Mouse (Mus musculus): ENCODE measurements at regions not wholly inside any gene's neighbourhood (a gene's known extent, or its start where the extent isn't known, plus 50 kb on each side); places are given as distances from the start of the nearest gene placed in this dataset.

DNA sequence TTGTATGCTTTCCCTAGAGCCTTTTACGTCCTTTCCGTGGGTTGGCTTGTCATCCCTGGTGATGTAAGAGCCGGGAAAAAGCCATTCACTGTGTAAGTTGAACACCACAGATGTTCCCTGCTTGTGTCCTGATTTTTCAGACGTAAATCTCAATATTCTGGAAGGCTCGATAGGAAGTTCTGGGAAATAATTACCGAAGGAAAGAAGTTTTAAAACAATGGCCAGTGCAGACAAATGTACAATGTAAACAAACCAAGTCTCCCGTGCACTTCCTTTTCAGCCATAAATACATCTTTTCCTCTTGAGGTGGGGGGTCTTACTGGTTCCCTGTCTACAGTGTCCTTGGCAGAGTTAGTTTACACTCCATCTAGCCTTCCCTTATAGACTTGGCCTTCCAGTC is 225.2 kb downstream of the Csl start:
- Histone ChIP-seq H3K9me3 (ENCODE audit: control insufficient read depth, low read length) (no peaks in the 10 kb centered on the region), H3K4me1 (ENCODE audit: control insufficient read depth, insufficient read depth, low read depth, low read length) (no peaks in the 10 kb centered on the region), H3K9ac (ENCODE audit: low read depth, low read length) (no peak overlapping the region), H3K36me3 (ENCODE audit: control insufficient read depth, insufficient read depth, low read length) (no peaks in the 10 kb centered on the region), H3K4me2 (ENCODE audit: low read length) (no peak overlapping the region), H3K4me3 (ENCODE audit: low read length) (no peak overlapping the region), H3K27me3 (replicated peaks; ENCODE audit: control insufficient read depth, insufficient read depth, low read length) (no peaks in the 10 kb centered on the region), H3K27ac (ENCODE audit: low read depth, low read length) (no peak overlapping the region)
- ATAC-seq: no peak
- 67% methylated on average over 7 of the region's 7 CpGs for WGBS

DNA sequence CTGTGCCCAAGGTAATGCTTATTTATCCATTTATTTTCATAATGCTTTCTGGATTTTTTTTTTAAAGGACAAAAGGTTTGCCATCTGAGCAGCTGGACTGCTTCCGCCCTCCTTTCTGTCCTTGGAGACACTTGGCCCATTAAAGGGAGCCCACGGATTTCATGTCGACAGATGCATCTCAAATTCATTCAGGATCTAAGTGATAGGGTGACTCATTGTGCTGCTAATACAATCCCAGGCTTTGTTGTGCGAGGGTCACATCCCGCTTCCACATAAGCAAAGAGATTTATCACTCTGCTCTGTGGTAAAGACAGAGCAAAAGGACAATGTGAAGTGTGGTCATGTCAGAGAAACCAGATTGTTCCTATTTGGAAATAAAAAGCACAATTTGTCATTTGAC is 220.8 kb downstream of the Csl start:
- no peak for ATAC-seq
- Histone ChIP-seq H3K27me3 (replicated peaks; ENCODE audit: control insufficient read depth, insufficient read depth, low read length) (no peaks in the 10 kb centered on the region), H3K4me3 (ENCODE audit: low read length) (no peak overlapping the region), H3K36me3 (ENCODE audit: control insufficient read depth, insufficient read depth, low read length) (no peaks in the 10 kb centered on the region), H3K9ac (ENCODE audit: low read depth, low read length) (no peak overlapping the region), H3K27ac (ENCODE audit: low read depth, low read length) (no peak overlapping the region), H3K4me2 (ENCODE audit: low read length) (no peak overlapping the region), H3K4me1 (ENCODE audit: control insufficient read depth, insufficient read depth, low read depth, low read length) (no peaks in the 10 kb centered on the region), H3K9me3 (ENCODE audit: control insufficient read depth, low read length) (no peaks in the 10 kb centered on the region)
- WGBS: 37% methylated on average over 5 of the region's 5 CpGs

DNA sequence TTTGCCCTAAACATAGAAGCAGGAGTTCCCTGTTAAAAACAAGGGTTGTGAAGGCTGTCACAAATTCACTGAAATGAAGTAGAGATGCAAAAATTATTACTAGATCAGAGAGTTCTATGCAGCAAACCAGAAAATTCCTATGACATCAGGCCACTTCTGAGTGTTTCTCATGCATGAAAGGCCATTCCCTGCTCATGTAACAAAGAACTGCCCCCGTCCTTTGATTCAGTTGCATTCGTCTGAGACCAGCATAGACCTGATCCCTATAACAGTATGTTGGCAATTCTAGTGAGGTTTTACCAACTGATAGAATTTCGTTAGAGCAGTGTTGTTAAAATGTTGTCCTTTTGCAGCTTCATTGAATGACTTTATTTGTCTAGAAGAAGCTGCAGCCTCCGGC is 207.1 kb downstream of the Csl start:
- H3K36me3 ChIP-seq (ENCODE audit: control insufficient read depth, insufficient read depth, low read length): no peaks in the 10 kb centered on the region
- no peaks in the 10 kb centered on the region for H3K4me1 ChIP-seq (ENCODE audit: control insufficient read depth, insufficient read depth, low read depth, low read length)
- whole genome bisulfite sequencing: 83% methylated on average over 4 of the region's 4 CpGs
- no peak for ATAC-seq
- H3K4me2 ChIP-seq (ENCODE audit: low read length): no peak overlapping the region
- no peak overlapping the region for H3K4me3 ChIP-seq (ENCODE audit: low read length)
- no peak overlapping the region for H3K27ac ChIP-seq (ENCODE audit: low read depth, low read length)
- no peak overlapping the region for H3K9ac ChIP-seq (ENCODE audit: low read depth, low read length)
- no peaks in the 10 kb centered on the region for H3K9me3 ChIP-seq (ENCODE audit: control insufficient read depth, low read length)
- no peaks in the 10 kb centered on the region for H3K27me3 ChIP-seq (replicated peaks; ENCODE audit: control insufficient read depth, insufficient read depth, low read length)

DNA sequence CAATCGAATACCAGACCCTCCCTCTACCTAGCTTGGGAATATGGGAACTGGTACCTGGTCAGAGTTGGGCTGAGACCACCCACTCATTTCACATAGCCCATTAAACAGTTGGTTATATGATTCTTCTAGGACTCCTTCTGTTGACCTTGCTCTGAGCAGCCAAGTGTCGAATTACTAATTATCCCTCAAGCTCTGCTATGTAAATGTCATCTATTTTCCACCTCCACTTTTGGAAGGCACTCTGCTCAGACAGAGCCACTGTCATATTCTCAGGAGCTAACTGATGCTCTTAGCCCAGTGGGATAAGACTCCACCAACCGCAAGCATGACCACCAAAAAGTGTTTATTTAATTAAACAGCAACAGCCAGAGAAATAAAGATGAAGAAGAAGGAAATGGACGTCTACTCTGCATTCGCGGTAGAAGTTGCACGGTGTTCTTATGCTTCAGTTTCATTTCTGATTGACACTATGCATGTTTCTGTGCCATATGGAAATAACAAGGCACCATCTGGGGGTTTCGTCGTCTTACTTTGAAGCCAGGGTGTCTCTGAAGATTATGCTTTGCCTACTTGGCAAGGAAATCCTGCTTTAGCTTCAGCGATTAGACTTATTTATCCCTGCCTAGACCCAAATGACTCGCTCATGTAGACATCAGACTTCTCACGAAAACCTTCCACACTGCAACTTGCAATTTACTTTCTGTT is 206.5 kb downstream of the Csl start:
- H3K4me3 ChIP-seq (ENCODE audit: low read length): no peak overlapping the region
- H3K27ac ChIP-seq (ENCODE audit: low read depth, low read length): no peak overlapping the region
- H3K4me1 ChIP-seq (ENCODE audit: control insufficient read depth, insufficient read depth, low read depth, low read length): no peaks in the 10 kb centered on the region
- H3K27me3 ChIP-seq (replicated peaks; ENCODE audit: control insufficient read depth, insufficient read depth, low read length): no peaks in the 10 kb centered on the region
- H3K9me3 ChIP-seq (ENCODE audit: control insufficient read depth, low read length): no peaks in the 10 kb centered on the region
- H3K4me2 ChIP-seq (ENCODE audit: low read length): no peak overlapping the region
- WGBS: 84% methylated on average over 12 of the region's 12 CpGs
- no peak overlapping the region for H3K9ac ChIP-seq (ENCODE audit: low read depth, low read length)
- H3K36me3 ChIP-seq (ENCODE audit: control insufficient read depth, insufficient read depth, low read length): no peaks in the 10 kb centered on the region
- ATAC-seq: peak; percentile 50; the same call in 1 of the 2 replicates

DNA sequence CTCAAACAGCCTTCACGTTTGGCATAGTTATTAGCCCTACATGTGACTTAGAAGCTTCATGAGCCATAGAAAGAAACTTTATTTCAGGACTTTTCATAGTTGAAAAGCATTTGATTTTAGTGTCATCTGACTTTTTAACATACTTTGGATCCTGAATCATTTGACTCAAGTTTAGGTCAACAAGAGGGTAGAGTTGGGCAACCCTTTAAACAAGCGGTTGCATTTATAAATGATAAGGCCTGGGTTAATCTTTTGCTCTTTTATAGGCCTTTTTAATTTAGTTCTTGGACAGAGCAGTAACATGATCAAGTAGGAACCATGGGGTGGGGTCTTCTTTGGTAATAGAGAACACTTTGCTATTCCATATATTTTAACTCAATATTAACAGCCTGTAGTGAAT is 204.4 kb downstream of the Csl start:
- ATAC-seq: no peak
- Histone ChIP-seq H3K4me3 (ENCODE audit: low read length) (no peak overlapping the region), H3K9me3 (ENCODE audit: control insufficient read depth, low read length) (no peaks in the 10 kb centered on the region), H3K36me3 (ENCODE audit: control insufficient read depth, insufficient read depth, low read length) (no peaks in the 10 kb centered on the region), H3K4me2 (ENCODE audit: low read length) (no peak overlapping the region), H3K27ac (ENCODE audit: low read depth, low read length) (no peak overlapping the region), H3K9ac (ENCODE audit: low read depth, low read length) (no peak overlapping the region), H3K4me1 (ENCODE audit: control insufficient read depth, insufficient read depth, low read depth, low read length) (no peaks in the 10 kb centered on the region), H3K27me3 (replicated peaks; ENCODE audit: control insufficient read depth, insufficient read depth, low read length) (no peaks in the 10 kb centered on the region)
- 90% methylated on average over 2 of the region's 2 CpGs for WGBS

DNA sequence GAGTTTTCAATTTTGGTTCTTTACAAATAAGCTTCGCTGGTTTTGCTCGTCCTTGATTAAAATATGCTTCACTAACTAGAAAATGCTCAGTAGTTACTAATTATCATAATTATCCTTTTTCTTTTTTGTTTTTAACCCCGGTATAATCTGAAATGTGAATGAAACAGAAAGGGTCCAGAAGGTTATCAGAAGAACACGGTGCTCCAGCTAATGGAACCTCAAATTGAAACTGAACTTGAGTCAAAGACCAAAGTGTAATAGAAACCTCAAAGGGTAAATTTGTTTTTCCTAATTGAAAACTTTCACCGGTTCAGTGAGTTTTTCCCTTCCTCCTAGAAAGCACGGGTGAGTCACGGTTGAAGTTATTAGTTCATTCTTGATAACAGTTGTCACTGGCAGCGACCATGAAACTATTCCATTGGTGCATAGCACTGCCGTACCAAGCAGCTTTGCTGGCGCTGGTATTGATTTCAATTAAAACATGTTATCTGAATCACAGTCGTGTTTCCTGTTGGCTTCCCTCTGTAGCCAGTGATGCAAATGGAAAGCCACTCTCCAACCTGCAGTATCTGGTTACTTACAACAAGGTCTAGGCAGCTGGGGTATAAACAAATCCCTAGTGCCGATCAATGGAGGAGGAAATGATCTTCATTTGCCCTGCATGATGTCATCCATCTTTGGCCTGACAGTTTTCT is 203.7 kb downstream of the Csl start:
- Histone ChIP-seq H3K4me1 (ENCODE audit: control insufficient read depth, insufficient read depth, low read depth, low read length) (no peaks in the 10 kb centered on the region), H3K9me3 (ENCODE audit: control insufficient read depth, low read length) (no peaks in the 10 kb centered on the region), H3K27me3 (replicated peaks; ENCODE audit: control insufficient read depth, insufficient read depth, low read length) (no peaks in the 10 kb centered on the region), H3K9ac (ENCODE audit: low read depth, low read length) (no peak overlapping the region), H3K4me3 (ENCODE audit: low read length) (no peak overlapping the region), H3K36me3 (ENCODE audit: control insufficient read depth, insufficient read depth, low read length) (no peaks in the 10 kb centered on the region), H3K4me2 (ENCODE audit: low read length) (no peak overlapping the region), H3K27ac (ENCODE audit: low read depth, low read length) (no peak overlapping the region)
- ATAC-seq: peak; percentile 27; the same call in 1 of the 2 replicates
- WGBS: 58% methylated on average over 12 of the region's 12 CpGs

DNA sequence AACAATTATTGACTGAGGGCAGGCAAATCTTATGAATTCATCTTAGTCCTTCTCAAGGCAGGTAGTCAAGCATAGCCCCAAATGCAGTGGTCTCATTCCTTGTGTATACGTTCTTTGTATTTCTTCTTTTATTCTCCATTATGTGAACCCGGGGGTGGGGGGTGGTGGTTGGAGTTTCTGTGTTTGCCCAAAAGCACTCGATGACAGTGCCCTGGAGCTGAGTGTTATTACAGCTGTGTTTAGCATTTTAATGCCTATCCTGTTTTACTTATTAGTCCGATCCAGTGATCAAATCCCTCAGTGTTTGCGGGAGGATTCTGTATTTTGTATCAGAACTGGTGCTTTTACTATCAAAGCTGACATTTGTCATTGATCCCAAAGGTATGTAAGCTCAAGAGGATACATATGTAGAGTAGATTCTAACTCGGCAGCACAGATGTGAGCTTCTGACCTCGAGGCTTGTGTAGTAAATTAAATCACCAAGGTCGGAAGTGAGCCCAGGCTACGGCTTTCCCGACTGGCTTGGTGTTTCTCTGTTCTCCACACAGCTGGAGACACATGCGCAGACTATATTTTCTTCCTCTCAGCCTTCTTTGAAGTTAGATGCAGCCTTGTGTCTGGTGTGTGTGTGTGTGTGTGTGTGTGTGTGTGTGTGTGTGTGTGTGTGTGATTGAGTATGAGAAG is 203.0 kb downstream of the Csl start:
- no peak overlapping the region for H3K27ac ChIP-seq (ENCODE audit: low read depth, low read length)
- no peaks in the 10 kb centered on the region for H3K27me3 ChIP-seq (replicated peaks; ENCODE audit: control insufficient read depth, insufficient read depth, low read length)
- ATAC-seq: 0 out of 2 replicates have a peak, but pooled peaks have one; percentile 37
- no peaks in the 10 kb centered on the region for H3K9me3 ChIP-seq (ENCODE audit: control insufficient read depth, low read length)
- H3K9ac ChIP-seq (ENCODE audit: low read depth, low read length): no peak overlapping the region
- H3K4me1 ChIP-seq (ENCODE audit: control insufficient read depth, insufficient read depth, low read depth, low read length): no peaks in the 10 kb centered on the region
- H3K4me2 ChIP-seq (ENCODE audit: low read length): no peak overlapping the region
- WGBS: 60% methylated on average over 11 of the region's 11 CpGs
- H3K36me3 ChIP-seq (ENCODE audit: control insufficient read depth, insufficient read depth, low read length): no peaks in the 10 kb centered on the region
- no peak overlapping the region for H3K4me3 ChIP-seq (ENCODE audit: low read length)

DNA sequence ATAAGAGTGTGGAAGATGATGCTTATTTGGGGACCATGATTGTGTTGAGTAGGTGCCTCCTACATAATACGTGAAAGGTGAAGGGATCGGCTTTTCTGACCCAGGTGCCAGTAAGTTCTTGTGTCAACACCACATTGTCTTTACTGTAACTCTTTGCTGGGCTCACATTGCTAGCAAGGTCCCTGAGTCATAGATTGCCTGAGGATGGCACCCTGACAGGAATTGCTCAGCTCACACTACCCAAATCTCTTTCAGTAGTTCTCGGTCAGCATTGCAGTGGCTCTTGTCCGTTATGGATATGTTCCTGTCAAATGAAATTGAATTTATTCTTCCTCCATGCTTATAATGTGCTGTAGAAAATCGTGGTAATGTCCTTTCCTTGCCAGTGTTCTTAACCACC is 200.8 kb downstream of the Csl start:
- no peak overlapping the region for H3K9ac ChIP-seq (ENCODE audit: low read depth, low read length)
- H3K4me1 ChIP-seq (ENCODE audit: control insufficient read depth, insufficient read depth, low read depth, low read length): no peaks in the 10 kb centered on the region
- H3K36me3 ChIP-seq (ENCODE audit: control insufficient read depth, insufficient read depth, low read length): no peaks in the 10 kb centered on the region
- H3K27me3 ChIP-seq (replicated peaks; ENCODE audit: control insufficient read depth, insufficient read depth, low read length): no peaks in the 10 kb centered on the region
- H3K4me3 ChIP-seq (ENCODE audit: low read length): no peak overlapping the region
- ATAC-seq: no peak
- H3K4me2 ChIP-seq (ENCODE audit: low read length): no peak overlapping the region
- H3K27ac ChIP-seq (ENCODE audit: low read depth, low read length): no peak overlapping the region
- no peaks in the 10 kb centered on the region for H3K9me3 ChIP-seq (ENCODE audit: control insufficient read depth, low read length)
- 85% methylated on average over 5 of the region's 5 CpGs for WGBS

DNA sequence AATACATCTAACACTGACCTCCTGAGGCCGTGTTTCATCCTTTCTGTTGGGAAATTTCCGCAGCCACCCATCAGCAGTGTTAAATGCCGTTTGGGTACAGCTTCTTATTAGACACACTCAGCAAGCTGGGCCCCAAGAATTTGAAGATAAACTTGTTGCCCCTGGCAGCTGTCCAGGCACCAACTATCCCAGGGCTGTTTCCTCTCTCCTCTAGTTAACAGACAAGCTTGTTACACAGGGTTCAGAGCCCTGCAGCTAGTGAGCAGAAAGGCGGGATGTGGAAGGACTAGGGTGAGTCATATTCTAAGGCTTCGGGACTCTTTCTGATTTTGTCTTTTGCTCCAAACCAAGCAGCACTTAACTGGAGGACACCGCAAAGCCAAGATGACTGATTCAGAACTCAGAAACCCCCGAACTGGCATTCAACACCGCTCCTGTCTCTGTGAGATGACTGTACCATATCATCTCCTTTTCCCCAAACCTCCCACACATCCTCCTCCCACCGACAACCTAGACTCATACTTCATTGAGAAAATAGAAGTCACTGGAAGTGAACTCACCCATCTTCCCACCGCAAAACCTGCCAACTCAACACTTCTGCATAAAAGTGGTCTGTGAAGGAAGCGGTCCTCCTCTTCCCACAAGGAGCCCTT is 198.2 kb downstream of the Csl start:
- no peaks in the 10 kb centered on the region for H3K36me3 ChIP-seq (ENCODE audit: control insufficient read depth, insufficient read depth, low read length)
- H3K9me3 ChIP-seq (ENCODE audit: control insufficient read depth, low read length): no peaks in the 10 kb centered on the region
- WGBS: 88% methylated on average over 11 of the region's 11 CpGs
- H3K4me2 ChIP-seq (ENCODE audit: low read length): no peak overlapping the region
- H3K27ac ChIP-seq (ENCODE audit: low read depth, low read length): no peak overlapping the region
- H3K9ac ChIP-seq (ENCODE audit: low read depth, low read length): no peak overlapping the region
- no peak for ATAC-seq
- H3K4me3 ChIP-seq (ENCODE audit: low read length): no peak overlapping the region
- no peaks in the 10 kb centered on the region for H3K27me3 ChIP-seq (replicated peaks; ENCODE audit: control insufficient read depth, insufficient read depth, low read length)
- no peaks in the 10 kb centered on the region for H3K4me1 ChIP-seq (ENCODE audit: control insufficient read depth, insufficient read depth, low read depth, low read length)

Data from hindbrain, embryonic 16.5 days (tissue).